Mouse (Mus musculus): ENCODE results near the gene Rpl41. TPM values are rescaled to one million over a fixed set of nuclear protein-coding genes. Genes with fewer than 3 reads are reported as not detected.
A peak's percentile ranks its signal among the peaks of the same experiment; 100 is the strongest.

Gene Rpl41
- polyA plus RNA-seq, 1 experiment from 2014 or later, result 4,536 TPM

DNA sequence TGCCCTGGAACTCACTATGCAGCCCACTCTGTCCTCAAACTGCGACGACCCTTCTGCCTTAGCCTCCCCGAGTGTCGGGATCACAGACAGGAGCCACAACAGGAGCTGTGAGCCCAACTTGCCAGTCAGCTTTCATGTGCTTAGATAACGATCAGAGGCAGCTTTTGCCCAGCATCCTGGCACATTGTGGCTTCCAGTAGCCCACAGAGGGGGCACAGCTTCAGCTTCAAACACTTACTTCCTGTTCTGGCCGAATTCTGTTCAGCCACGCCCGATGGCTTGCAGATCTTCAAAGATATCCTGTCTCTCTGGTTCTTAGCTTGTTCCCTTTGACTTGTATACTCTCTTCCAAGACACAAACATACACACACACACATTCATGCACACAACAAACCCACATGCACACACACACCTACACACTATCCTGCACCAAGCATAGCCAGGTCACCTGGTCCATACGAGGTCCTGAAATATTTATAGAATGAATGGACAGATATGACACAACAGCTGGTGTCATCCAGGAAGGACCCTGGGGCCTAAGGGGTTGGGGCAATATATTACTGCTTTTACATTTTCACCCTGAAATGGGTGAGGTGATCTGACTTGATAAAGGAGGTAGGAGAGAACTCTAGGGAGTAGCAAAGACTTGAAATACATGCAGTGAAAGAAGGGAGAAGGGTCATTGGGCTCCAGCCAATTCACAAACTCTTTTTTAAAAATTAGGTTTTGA is 44.3 kb downstream of the Rpl41 start:
- Histone ChIP-seq H3K36me3 (ENCODE audit: insufficient read depth, low read length) (no peaks in the 10 kb centered on the region), H3K9me3 (replicated peaks; ENCODE audit: low read length) (no peaks in the 10 kb centered on the region), H3K4me2 (ENCODE audit: low read length) (no peak overlapping the region), H3K27me3 (ENCODE audit: insufficient read depth, low read length) (no peaks in the 10 kb centered on the region), H3K9ac (ENCODE audit: low read depth, low read length) (no peak overlapping the region), H3K4me3 (replicated peaks; ENCODE audit: low read depth, low read length) (no peak overlapping the region), H3K4me1 (replicated peaks; ENCODE audit: insufficient read depth, low read length) (0 out of 2 replicates have a peak, but pooled peaks cover 8% of the 10 kb centered on the region), H3K27ac (no peak overlapping the region; the same call in 1 of the 2 replicates)
- 72% methylated on average over 9 of the region's 9 CpGs for WGBS
- ATAC-seq (replicated peaks; ENCODE audit: low FRiP score, low read depth) (no peak), DNase-seq (ENCODE audit: low spot score) (no peak)
- no peak for TF ChIP-seq CTCF (IDR thresholded peaks at IDR 0.05; ENCODE audit: low read depth)

DNA sequence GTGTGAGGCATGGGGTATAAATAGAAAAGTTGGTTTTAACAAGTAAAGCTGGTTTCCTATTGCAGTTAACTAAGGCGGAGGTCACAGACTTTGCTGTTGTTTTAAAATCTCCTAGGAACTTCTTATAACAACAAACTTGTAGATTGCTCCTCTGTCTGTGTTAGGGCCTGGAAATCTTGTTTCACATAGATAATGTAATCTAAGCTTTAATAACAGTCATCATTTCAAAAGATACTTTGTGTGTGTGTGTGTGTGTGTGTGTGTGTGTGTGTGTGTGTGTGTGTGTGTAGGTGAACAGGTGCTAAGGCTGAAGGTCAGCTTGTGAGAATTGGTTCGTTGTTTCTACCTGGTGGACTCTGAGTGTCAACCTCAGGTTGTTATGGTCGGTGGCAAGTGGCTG is 45.1 kb downstream of the Rpl41 start:
- Histone ChIP-seq H3K4me2 (ENCODE audit: low read length) (no peak overlapping the region), H3K4me3 (replicated peaks; ENCODE audit: low read depth, low read length) (no peak overlapping the region), H3K27ac (no peak overlapping the region; the same call in 1 of the 2 replicates), H3K9me3 (replicated peaks; ENCODE audit: low read length) (no peaks in the 10 kb centered on the region), H3K36me3 (ENCODE audit: insufficient read depth, low read length) (no peaks in the 10 kb centered on the region), H3K27me3 (ENCODE audit: insufficient read depth, low read length) (no peaks in the 10 kb centered on the region), H3K9ac (ENCODE audit: low read depth, low read length) (no peak overlapping the region), H3K4me1 (replicated peaks; ENCODE audit: insufficient read depth, low read length) (0 out of 2 replicates have a peak, but pooled peaks cover 8% of the 10 kb centered on the region)
- DNase-seq (ENCODE audit: low spot score) (no peak), ATAC-seq (replicated peaks; ENCODE audit: low FRiP score, low read depth) (no peak)
- no peak for TF ChIP-seq CTCF (IDR thresholded peaks at IDR 0.05; ENCODE audit: low read depth)
- WGBS, result 66% methylated on average over 3 of the region's 3 CpGs

DNA sequence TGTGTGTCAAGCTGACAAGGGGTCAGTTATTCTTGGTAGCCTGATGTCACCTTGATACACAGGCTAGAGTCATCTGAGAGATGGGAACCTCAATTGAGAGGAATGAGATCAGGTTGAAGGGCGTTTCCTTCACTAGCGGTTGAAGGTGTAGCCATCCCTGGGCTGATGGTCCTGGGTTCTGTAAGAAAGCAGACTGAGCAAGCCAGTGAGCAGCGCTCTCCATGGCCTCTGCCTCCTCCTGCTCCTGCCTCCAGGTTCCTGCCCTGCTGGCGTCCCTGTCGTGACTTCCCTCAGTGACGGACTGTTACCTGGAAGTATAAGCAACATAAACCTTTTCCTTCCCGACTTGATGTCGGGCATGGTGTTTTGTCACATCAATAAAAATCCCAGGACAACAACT is 45.6 kb downstream of the Rpl41 start:
- Histone ChIP-seq H3K36me3 (ENCODE audit: insufficient read depth, low read length) (no peaks in the 10 kb centered on the region), H3K9me3 (replicated peaks; ENCODE audit: low read length) (no peaks in the 10 kb centered on the region), H3K4me3 (replicated peaks; ENCODE audit: low read depth, low read length) (no peak overlapping the region), H3K27ac (no peak overlapping the region), H3K4me2 (ENCODE audit: low read length) (no peak overlapping the region), H3K27me3 (ENCODE audit: insufficient read depth, low read length) (no peaks in the 10 kb centered on the region), H3K4me1 (replicated peaks; ENCODE audit: insufficient read depth, low read length) (0 out of 2 replicates have a peak, but pooled peaks cover 8% of the 10 kb centered on the region), H3K9ac (ENCODE audit: low read depth, low read length) (no peak overlapping the region)
- 63% methylated on average over 8 of the region's 8 CpGs for WGBS
- ATAC-seq (replicated peaks; ENCODE audit: low FRiP score, low read depth) (no peak), DNase-seq (ENCODE audit: low spot score) (no peak)
- TF ChIP-seq CTCF (IDR thresholded peaks at IDR 0.05; ENCODE audit: low read depth), result no peak

DNA sequence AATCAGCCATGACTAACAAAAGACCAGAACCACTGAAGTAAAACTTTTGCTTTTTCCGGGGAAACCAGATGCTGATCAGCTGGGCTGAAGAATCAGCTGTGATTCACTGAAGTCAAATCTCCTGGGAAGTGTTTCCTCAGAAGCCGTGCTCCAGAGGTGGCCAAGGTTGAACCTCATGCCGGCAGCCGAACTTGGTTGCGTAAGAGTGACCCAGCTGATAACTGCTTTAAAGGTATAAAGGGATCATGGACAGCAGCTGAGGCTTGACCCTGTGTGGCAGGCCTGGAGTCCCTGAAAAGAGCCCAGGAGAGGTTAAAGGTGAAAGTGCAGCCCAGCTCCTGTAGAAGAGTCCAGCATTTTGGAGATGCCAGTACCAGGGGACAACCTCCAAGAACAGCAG is 46.8 kb downstream of the Rpl41 start:
- WGBS, result 62% methylated on average over 5 of the region's 5 CpGs
- H3K9me3 ChIP-seq (replicated peaks; ENCODE audit: low read length), result no peaks in the 10 kb centered on the region

DNA sequence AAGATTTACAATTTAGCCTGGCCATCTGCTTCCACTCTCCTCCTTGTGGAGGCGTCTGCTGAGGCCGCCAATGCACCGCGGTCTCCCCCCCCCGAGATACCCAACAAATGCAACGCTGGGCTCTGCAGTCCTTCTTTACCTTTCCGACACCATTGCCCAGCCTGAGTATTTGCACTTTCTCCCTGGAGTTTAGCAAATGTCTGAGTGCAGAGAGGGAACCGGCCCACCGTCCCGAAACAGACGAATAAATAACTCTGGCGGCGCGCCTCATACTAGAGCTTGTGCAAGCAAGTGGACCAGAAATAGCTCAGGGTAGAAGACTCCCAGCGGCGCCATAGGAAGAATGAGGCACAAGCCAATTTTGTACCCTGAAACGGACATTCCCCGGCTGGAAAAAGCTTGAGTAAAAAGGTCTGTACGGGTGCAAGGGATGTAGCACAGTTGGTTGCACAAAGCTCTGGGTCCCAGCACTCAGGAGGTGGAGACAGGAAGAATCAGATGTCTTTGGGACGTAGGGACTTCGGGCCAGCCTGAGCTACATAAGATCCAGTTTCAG is 49.9 kb downstream of the Rpl41 start:
- peak; percentile 73 for DNase-seq (ENCODE audit: low spot score)
- H3K36me3 ChIP-seq (ENCODE audit: insufficient read depth, low read length), result no peaks in the 10 kb centered on the region
- no peak for TF ChIP-seq CTCF (IDR thresholded peaks at IDR 0.05; ENCODE audit: low read depth)
- no peaks in the 10 kb centered on the region for H3K9me3 ChIP-seq (replicated peaks; ENCODE audit: low read length)
- H3K4me3 ChIP-seq (replicated peaks; ENCODE audit: low read depth, low read length), result peak overlapping the region; percentile 49
- peak overlapping the region; percentile 89 for H3K27ac ChIP-seq
- H3K4me2 ChIP-seq (ENCODE audit: low read length), result peak overlapping the region; percentile 74
- H3K4me1 ChIP-seq (replicated peaks; ENCODE audit: insufficient read depth, low read length), result peaks cover 12% of the 10 kb centered on the region; the same call in 1 of the 2 replicates
- H3K9ac ChIP-seq (ENCODE audit: low read depth, low read length), result peak overlapping the region; percentile 60
- H3K27me3 ChIP-seq (ENCODE audit: insufficient read depth, low read length), result no peaks in the 10 kb centered on the region
- ATAC-seq (replicated peaks; ENCODE audit: low FRiP score, low read depth), result peak; percentile 30; the same call in 1 of the 2 replicates
- under 1% methylated on average over 21 of the region's 21 CpGs for WGBS

More for the DNA sequence above, 46.8 kb downstream of the Rpl41 start:
- Histone ChIP-seq H3K4me1 (replicated peaks; ENCODE audit: insufficient read depth, low read length) (0 out of 2 replicates have a peak, but pooled peaks cover 8% of the 10 kb centered on the region), H3K9ac (ENCODE audit: low read depth, low read length) (no peak overlapping the region), H3K4me2 (ENCODE audit: low read length) (no peak overlapping the region), H3K27me3 (ENCODE audit: insufficient read depth, low read length) (no peaks in the 10 kb centered on the region), H3K27ac (no peak overlapping the region), H3K4me3 (replicated peaks; ENCODE audit: low read depth, low read length) (no peak overlapping the region), H3K36me3 (ENCODE audit: insufficient read depth, low read length) (no peaks in the 10 kb centered on the region)
- no peak for DNase-seq (ENCODE audit: low spot score)
- no peak for ATAC-seq (replicated peaks; ENCODE audit: low FRiP score, low read depth)
- TF ChIP-seq CTCF (IDR thresholded peaks at IDR 0.05; ENCODE audit: low read depth), result no peak

DNA sequence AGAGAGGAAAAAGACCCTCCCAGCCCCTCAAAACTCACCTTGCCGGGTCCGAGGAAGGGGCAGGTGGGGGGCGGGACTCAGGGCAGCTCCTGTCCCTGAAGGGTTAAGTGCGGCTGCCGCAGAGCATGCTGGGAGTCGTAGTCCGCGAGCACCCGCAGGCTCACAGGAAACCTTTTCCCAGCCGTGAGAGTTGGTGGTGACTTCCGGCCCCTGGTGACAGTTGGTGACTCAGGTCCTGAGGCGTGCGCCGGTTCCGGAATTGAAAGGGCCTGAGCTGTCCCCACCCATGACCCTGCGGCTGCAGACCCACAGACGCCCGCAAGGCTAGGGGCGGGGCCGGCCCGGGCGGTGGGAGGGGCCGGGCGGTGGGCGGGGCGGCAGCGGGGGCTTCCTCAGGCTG is 50.5 kb downstream of the Rpl41 start, which contains the start of gene Myl6b:
Myl6b (minus strand) TSS at position 96 of the 400 bp plus-strand sequence.
- Histone ChIP-seq H3K9me3 (replicated peaks; ENCODE audit: low read length) (no peaks in the 10 kb centered on the region), H3K4me2 (ENCODE audit: low read length) (peak within 1 kb of the TSS; percentile 74), H3K4me1 (replicated peaks; ENCODE audit: insufficient read depth, low read length) (peaks cover 12% of the 10 kb centered on the region; the same call in 1 of the 2 replicates), H3K4me3 (replicated peaks; ENCODE audit: low read depth, low read length) (peak within 1 kb of the TSS; percentile 49), H3K27ac (peak within 1 kb of the TSS; percentile 89), H3K27me3 (ENCODE audit: insufficient read depth, low read length) (no peaks in the 10 kb centered on the region), H3K36me3 (ENCODE audit: insufficient read depth, low read length) (no peaks in the 10 kb centered on the region), H3K9ac (ENCODE audit: low read depth, low read length) (peak within 1 kb of the TSS; percentile 60)
- under 1% methylated on average over 27 of the region's 27 CpGs for WGBS
- ATAC-seq (replicated peaks; ENCODE audit: low FRiP score, low read depth), result peak; percentile 89
- TF ChIP-seq CTCF (IDR thresholded peaks at IDR 0.05; ENCODE audit: low read depth), result no peak
- peak; percentile 98 for DNase-seq (ENCODE audit: low spot score)

Small RNAs within 50 kb of the gene (microRNA-seq; reads per million reads assigned to microRNA genes)
- gene Gm47275, result not detected
- not detected for gene Mir6916
- gene Mir6917, result not detected

Other genes with a start within 250 kb of the Rpl41 start
- 26.5 and 28.5 TPM in 2 replicates for gene Pan2, start 246.0 kb downstream of the Rpl41 start, polyA plus RNA-seq (2015; fragmentation: Nextera tagmentation; extraction: Ambion mirVana)
- gene Cnpy2, start 226.8 kb downstream of the Rpl41 start, polyA plus RNA-seq (2015; fragmentation: Nextera tagmentation; extraction: Ambion mirVana), result 350 and 363 TPM in 2 replicates
- 167 and 195 TPM in 2 replicates for gene Cs, start 211.6 kb downstream of the Rpl41 start, polyA plus RNA-seq (2015; fragmentation: Nextera tagmentation; extraction: Ambion mirVana)
- 18.3 and 19.7 TPM in 2 replicates for gene Coq10a, start 180.3 kb downstream of the Rpl41 start, polyA plus RNA-seq (2015; fragmentation: Nextera tagmentation; extraction: Ambion mirVana)
- 6.2 TPM in 2 replicates for gene Ankrd52, start 172.2 kb downstream of the Rpl41 start, polyA plus RNA-seq (2015; fragmentation: Nextera tagmentation; extraction: Ambion mirVana)
- gene Slc39a5, start 148.1 kb downstream of the Rpl41 start, polyA plus RNA-seq (2015; fragmentation: Nextera tagmentation; extraction: Ambion mirVana), result 56.0 and 64.8 TPM in 2 replicates
- 82.4 and 85.5 TPM in 2 replicates for gene Nabp2, start 137.8 kb downstream of the Rpl41 start, polyA plus RNA-seq (2015; fragmentation: Nextera tagmentation; extraction: Ambion mirVana)
- 34.9 and 39.3 TPM in 2 replicates for gene Rnf41, start 137.6 kb downstream of the Rpl41 start, polyA plus RNA-seq (2015; fragmentation: Nextera tagmentation; extraction: Ambion mirVana)
- 40.5 and 44.9 TPM in 2 replicates for gene Smarcc2, start 90.1 kb downstream of the Rpl41 start, polyA plus RNA-seq (2015; fragmentation: Nextera tagmentation; extraction: Ambion mirVana)
- gene Myl6, start 55.2 kb downstream of the Rpl41 start, polyA plus RNA-seq (2015; fragmentation: Nextera tagmentation; extraction: Ambion mirVana), result 1,410 and 1,495 TPM in 2 replicates
- 3.2 and 3.7 TPM in 2 replicates for gene Myl6b, start 50.6 kb downstream of the Rpl41 start, polyA plus RNA-seq (2015; fragmentation: Nextera tagmentation; extraction: Ambion mirVana)
- gene Esyt1, start 23.4 kb downstream of the Rpl41 start, polyA plus RNA-seq (2015; fragmentation: Nextera tagmentation; extraction: Ambion mirVana), result 15.9 TPM in 2 replicates
- 13.7 and 16.9 TPM in 2 replicates for gene Zc3h10, start 1.5 kb downstream of the Rpl41 start, polyA plus RNA-seq (2015; fragmentation: Nextera tagmentation; extraction: Ambion mirVana)
- gene Pa2g4, start 16.7 kb upstream of the Rpl41 start, polyA plus RNA-seq (2015; fragmentation: Nextera tagmentation; extraction: Ambion mirVana), result 124 and 132 TPM in 2 replicates
- gene Erbb3, start 40.3 kb upstream of the Rpl41 start, polyA plus RNA-seq (2015; fragmentation: Nextera tagmentation; extraction: Ambion mirVana), result 9.6 and 10.2 TPM in 2 replicates
- gene Rps26, start 77.4 kb upstream of the Rpl41 start, polyA plus RNA-seq (2015; fragmentation: Nextera tagmentation; extraction: Ambion mirVana), result 836 and 985 TPM in 2 replicates
- 1.4 and 1.8 TPM in 2 replicates for gene Ikzf4, start 96.7 kb upstream of the Rpl41 start, polyA plus RNA-seq (2015; fragmentation: Nextera tagmentation; extraction: Ambion mirVana)
- gene Suox, start 124.8 kb upstream of the Rpl41 start, polyA plus RNA-seq (2015; fragmentation: Nextera tagmentation; extraction: Ambion mirVana), result 14.2 and 15.1 TPM in 2 replicates
- 57.9 and 61.7 TPM in 2 replicates for gene Rab5b, start 147.0 kb upstream of the Rpl41 start, polyA plus RNA-seq (2015; fragmentation: Nextera tagmentation; extraction: Ambion mirVana)
- 1.5 and 2.0 TPM in 2 replicates for gene Pmel, start 154.9 kb upstream of the Rpl41 start, polyA plus RNA-seq (2015; fragmentation: Nextera tagmentation; extraction: Ambion mirVana)
- 55.9 and 66.3 TPM in 2 replicates for gene Cdk2, start 155.7 kb upstream of the Rpl41 start, polyA plus RNA-seq (2015; fragmentation: Nextera tagmentation; extraction: Ambion mirVana)
- 5.4 and 6.4 TPM in 2 replicates for gene Dgka, start 195.6 kb upstream of the Rpl41 start, polyA plus RNA-seq (2015; fragmentation: Nextera tagmentation; extraction: Ambion mirVana)
- gene Pym1, start 198.6 kb upstream of the Rpl41 start, polyA plus RNA-seq (2015; fragmentation: Nextera tagmentation; extraction: Ambion mirVana), result 35.0 and 36.3 TPM in 2 replicates
- gene Mmp19, start 241.6 kb upstream of the Rpl41 start, polyA plus RNA-seq (2015; fragmentation: Nextera tagmentation; extraction: Ambion mirVana), result 0.55 and 0.64 TPM in 2 replicates